Mouse (Mus musculus): ENCODE measurements around the gene Gm19426. TPM values are rescaled to one million over a fixed set of nuclear protein-coding genes. Genes with fewer than 3 reads are reported as not detected.
"Not testable (repeated sequence)": the region's sequence is repeated elsewhere in the genome, so short reads cannot be mapped to it uniquely, and the experiment has no call there.

The Gm19426 gene
- total RNA-seq, 2 experiments from 2014 or later = 0.43 TPM; not detected in 1

DNA sequence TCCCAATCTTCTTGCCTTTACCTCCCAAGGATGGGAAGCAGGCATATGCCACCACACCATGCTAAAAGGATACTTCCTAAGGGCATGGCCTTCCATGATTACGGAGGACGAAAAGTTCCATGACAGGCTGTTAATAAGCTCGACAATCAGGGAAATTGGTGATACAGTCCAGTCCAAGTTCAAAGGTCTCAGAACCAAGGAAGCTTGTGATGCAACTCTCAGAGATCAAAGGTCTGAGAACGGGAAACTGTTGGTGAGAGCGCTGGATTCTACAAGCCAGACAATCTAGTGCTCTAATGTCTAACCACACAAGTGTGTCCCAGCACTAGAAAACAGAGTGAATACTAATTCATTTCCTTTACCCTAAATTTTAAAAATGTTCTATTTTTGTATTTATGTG lies 12.8 kb upstream of the Gm19426 start:
- no peak for DNase-seq (ENCODE audit: low spot score)

DNA sequence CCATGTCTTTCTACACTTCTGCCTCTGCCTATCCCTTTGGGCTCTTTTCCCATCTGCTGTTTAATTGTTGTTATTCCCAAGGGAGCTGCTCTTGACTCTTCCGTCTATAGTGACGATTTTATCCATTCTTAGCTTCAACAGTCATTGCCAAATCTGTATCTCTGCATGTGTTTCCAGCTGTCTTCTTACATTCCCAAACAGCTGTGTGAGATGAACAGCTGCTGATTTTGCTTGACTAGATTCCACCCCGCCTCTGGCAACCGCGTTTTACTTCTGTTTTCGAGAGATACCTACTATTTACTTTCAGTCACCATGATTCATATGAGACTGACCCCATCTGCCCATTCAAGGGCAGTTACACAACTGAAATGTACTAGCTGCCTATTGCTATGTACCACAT lies 6.7 kb upstream of the Gm19426 start:
- DNase-seq (ENCODE audit: low spot score) = no peak

DNA sequence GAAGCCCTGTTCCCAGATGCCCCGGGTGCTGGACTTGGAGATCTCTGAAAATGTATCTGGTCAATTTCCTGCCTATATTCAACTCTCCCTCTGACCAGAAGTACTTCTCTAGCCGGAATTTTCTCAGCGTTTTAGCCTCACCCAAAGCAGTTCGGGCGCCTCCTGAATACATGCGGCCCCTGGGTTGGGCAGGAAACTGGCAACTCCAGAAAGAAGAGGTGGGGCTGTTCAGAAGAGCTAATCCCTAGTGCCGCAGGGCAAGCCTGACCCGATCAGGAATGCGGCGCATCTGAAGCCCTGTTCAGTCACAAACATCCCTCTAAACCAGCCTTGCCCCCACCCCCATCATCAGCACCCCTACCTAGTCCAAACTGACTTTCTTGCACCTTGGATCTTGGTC lies 671 bp upstream of the Gm19426 start:
- DNase-seq (ENCODE audit: low spot score) = no peak

DNA sequence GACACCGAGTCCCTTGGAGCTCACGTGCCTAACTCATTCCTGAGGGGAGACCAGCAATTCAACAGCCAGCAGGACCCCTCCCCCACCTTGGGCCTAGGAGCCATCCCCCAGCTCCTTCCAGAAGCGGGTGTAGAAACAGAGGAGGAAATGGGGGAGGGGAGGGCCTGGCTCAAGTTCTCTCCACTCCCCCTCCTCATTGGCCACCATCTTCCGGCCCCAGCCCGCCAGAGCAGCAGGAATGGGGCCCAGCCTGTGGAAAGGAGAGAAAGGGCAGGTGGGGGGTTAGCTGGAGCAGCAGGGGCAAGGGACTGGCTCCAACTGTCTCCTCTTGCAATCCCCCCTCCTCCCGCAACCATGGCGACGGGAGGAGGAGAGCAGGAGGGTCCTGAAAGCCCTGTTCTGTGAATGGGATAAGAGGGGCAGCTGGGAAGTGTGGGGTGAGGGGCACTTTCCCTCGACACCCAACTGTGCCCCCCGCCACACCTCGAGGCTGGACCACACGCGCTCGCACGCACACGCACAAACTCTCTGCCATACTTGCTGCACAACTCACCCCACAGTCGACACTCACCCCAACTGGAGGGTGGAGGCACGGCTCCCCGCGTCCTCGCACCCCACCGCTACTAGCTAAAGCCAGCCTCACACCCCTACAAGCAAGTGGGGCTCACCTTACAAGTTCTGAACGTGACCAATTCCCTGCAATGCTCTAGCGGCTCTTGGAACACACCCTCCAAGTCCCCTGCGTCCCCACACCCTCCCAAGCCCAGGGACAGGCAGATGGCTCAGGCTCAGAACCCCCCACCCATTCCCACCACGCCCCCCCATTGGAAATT lies 788 bp downstream of the Gm19426 start:
- no peak for DNase-seq (ENCODE audit: low spot score)

DNA sequence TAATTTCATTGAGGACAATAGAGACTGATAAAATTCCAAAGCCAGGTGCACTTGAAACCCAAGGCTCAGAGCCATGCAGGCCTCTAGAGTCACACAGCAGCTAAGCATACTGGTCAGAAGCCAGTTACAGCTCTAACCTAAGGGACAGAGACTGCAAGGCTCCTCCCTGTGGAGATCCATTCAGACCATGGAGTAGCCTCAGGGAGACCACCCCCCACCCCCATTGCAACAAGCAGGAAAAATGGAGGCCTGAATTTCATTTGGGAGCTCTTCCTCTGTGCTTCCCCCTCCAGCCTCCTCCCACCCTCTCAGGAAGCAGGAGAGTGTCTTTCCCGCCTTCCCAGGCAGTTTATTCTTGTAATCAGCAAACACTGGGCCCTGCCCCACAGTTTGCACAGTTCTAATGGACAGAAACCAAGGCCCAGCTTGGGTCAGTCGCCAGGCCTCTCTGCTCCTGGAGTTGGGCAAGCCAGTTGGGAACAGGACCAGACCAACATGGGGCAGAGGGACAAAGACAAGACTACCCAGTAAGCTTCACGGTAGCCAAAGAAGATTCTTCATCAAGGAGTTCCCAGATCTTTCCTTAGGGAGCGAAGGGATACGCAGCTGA lies 1.5 kb downstream of the Gm19426 start:
- no peak for DNase-seq (ENCODE audit: low spot score)

DNA sequence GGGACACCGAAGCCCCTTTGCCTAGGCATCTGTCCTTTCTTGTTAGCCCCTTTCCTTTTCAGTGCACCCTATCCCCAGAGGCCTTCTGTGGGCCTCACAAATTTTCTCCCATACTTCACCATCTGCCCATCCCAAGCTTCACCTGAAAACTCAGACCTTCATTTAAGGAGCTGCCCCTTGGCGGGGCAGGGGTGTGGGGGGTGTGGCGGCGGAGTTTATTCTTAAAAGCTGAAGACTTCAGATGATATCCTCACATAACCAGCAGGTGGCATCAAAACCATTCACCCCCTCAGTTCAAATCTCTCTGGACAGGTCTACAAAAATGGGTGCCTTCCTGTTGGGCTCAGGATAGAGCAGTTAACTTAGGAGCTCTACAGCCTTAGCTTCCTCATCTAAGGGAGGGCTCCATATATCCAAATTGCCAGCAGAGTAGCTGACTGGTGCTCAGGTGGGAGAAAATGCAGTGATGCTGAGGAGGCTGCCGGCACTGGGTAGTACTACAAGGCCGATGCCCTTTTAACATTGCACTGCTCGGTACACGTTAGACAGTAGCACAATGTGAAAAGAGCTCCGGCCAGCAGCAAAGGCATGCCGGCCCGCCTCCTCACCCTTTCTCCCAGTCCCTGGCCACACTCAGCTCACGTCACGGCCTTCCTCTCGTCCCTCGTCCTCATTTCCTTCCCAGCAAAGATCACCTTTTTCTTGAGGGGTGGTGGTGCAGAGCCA lies 2.7 kb downstream of the Gm19426 start:
- DNase-seq (ENCODE audit: low spot score) = no peak

DNA sequence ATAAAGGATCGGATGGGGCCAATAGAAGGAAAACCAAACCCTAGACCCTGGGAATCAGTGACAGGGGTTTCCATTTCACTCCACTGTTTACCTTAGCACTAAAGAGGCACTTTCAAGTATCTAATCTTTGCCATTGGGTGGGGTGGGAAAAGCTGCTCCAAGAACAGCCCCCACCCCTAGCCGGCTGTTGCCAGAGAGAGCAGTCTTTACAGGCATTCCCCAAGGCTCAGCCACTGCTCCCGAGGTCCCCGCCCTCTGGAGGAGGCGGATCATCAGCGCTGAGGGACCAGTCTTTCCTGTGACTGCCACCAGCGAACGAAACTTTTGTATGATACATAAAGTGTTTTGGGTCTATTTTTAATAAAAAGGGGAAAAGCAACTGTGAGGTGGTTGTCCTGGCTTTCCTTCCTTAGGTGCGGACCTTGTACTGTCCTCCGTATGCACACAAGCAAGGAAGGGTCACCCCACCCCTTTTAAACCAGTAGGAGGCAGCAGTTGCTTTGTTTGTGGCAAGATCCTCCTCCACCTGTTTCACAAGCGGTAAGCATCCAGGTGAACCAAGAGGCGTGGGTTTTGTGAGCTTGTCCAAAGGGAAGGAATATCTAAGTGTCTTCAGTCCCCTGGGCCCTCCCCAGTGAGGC lies 5.1 kb downstream of the Gm19426 start:
- no peak for DNase-seq (ENCODE audit: low spot score)

DNA sequence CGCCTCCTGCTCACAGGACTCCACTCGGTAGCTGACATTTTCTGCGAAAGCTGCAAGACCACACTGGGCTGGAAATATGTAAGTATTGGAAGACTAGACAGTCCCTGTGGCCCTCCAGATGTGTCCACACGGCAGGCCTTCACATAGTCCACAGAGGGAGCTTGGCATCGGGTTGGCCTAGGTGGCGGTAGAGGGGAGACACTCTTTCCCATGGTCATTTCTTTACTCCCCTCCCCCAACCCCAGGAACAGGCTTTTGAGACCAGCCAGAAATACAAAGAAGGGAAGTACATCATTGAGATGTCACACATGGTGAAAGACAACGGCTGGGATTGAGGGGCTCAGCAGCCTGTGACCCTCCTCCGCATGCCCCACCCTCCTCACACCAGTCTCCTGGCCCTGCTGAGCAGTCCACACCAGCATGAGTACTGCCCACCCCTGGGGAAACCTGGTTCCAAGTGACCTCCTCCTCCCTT lies 6.0 kb downstream of the Gm19426 start:
- no peak for DNase-seq (ENCODE audit: low spot score)

DNA sequence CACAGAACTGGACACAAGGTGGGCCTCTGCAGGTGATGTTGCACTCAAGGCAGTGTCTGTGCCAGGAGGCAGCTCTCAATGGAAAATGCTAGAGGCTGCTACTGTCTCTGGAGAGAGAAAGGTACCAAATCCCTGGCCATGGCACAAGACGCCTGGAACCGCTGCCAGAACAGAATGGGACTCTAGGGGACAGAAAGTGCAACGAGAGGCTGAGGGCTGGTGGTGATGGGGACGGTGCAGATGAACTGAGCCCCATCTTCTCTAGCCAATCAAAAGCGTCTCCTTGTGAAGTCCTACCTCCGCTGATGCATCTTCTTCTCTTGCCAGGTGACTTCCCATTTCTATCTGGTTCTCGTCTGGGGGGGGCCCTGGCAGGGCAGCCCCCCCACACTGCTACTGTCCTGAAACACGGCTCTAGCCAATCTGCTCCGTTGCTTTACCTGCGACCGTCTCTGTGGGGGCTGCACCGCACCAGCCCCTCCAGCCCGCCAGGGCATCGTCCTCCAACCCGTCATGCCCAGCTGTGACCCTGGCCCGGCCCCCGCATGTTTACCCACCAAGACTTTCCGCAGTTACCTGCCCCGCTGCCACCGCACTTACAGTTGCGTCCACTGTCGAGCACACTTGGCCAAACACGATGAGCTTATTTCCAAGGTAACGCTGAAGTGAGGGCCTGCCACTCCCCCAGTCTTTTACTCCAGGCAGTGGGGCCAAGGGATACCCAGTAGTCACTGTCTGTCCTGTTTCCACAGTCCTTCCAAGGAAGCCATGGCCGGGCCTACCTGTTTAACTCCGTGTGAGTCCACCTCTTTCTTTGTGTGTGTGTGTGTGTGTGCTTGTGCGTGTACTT lies 6.9 kb downstream of the Gm19426 start:
- no peak for DNase-seq (ENCODE audit: low spot score)

DNA sequence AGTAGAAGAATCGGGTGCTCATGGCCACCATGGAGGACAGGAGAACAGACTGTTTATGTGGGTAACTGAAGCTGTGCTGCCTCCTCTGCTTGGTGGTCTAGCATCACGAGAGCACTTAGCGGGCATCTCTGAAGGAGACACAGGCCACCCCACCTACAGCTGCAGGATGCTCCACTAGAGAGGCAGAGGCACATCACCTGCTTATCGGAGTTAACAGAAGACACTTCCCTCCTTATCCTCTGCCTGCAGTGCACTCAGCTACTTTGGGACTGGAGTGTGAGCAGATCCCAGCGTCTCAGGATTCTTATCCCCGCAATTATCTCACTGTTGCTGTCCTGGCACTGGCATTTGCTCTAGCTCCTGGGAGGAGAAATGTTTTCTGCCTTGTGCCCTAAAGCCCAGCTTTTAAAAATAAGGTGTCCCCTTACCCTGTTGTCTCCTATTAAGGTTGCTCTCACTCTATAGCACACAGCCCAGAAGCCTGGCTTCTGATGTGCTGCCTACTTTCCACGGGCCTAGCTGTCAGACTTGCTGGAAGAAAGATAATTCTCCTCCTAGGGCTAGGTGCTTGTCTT lies 8.0 kb downstream of the Gm19426 start:
- DNase-seq (ENCODE audit: low spot score) = no peak

DNA sequence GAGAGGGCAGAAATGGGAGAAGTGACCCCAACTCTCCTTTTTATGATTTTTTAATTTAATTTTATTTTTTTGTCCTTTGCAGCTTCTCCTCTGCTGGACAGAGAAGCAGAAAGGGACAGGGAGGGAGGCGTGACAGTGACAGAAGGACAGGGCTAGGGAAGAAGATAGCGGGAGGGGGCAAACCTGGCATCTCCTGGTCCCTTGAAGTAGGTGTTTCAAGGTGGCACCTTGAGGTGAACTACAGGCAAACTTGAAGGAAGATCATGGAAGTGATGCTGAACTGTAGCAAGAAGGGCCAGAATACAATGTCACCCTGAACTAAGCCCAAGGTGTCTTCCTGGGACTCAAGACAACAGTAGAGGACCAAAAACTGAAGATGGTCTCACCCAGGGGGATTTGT lies 8.5 kb downstream of the Gm19426 start:
- DNase-seq (ENCODE audit: low spot score) = no peak

DNA sequence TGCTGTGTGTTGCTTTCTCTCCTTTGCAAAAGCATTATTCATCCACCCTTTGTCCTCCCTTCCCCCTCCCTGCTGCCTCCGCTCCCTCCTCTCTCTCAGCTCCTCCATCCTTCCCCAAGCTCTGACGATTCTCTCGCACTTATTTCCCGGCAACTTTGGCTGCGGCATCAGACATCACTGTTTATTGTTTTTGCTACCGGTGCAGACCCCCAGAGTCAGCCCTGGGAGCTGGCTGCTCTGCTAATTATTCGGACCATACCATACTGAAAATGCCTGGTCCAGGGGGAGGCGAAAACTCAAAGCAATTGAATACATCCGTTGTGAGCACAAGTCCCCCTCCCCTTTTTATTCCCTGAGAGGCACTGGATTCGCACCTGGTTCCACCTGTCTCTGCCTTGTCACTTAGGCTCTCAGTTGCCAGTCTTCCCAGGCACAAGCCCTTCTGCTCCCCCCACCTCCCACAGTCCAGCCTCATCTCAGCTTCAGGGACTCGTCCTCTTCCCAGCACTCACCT lies 9.0 kb downstream of the Gm19426 start:
- DNase-seq (ENCODE audit: low spot score) = no peak

DNA sequence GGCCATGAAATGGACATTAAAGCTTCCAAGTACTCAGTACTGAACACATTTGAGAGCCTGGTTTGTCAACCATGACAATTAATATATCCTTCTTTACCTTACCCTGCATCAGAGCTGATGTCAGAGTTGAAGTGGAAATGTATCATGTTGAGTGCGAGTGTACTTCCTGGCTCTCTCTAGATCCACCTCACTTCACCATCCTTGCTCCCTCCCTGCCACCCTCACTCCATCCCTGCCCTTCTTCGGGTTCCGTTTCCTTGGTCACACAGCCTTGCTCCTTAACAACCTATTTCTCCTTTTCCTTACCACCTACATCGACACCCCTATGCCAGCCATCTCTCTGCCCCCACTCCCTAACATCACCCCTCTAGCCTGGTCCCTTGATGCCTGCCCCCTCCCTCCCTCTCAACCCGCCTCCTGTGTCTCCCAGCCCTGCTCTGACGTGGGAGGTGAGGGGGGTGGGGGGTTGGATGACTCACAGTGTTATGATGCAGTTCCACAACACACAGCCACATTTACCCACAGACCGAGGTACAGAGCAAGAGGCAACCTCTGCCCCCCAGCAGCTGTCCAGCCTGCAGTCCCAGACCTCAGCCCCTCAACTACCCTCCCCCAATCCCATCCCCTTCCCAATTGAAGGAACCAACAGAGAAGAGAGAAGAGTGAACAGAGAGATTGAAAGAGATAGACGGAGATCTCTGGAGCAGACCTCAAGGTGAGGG lies 9.7 kb downstream of the Gm19426 start, which contains the start of gene Ypel4:
TSS of gene Ypel4 (plus strand) at position 480 of the 722 bp plus-strand sequence.
- DNase-seq (ENCODE audit: low spot score) = no peak

DNA sequence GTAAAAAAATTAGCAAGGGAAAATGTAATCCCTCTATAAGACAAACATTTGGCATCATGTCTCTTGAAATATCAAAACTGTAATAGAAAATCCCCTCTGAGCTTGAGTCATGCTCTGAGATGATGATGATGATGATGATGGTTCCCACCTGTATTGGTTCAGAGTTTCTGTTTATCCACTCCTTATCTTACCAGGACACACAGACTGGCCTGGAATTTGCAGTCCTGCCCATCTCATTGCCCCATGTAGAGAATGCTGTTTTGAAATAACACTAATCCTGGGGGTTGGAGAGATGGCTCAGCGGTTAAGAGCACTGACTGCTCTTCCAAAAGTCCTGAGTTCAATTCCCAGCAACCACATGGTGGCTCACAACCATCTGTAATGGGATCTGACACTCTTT lies 11.1 kb downstream of the Gm19426 start:
- no peak for DNase-seq (ENCODE audit: low spot score)

DNA sequence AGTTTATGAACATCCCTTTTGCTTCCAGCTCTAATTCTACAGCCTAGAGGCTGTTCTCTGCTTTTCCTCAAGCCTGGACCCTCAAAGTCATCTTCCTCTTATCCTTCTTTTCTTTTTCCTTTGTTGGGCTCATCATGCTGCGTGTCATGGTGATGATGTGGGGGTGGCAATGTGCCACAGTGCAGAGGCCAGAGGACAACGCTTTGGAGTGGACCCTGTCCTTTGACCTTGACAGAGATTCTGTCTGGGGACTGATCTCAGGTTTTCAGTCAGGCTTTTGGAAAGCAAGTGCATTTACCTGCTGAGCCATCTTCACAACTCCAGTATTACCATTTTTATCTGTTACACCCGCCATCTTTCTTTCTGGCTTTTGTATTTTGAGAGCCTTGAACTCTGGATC lies 12.2 kb downstream of the Gm19426 start:
- no peak for DNase-seq (ENCODE audit: low spot score)

DNA sequence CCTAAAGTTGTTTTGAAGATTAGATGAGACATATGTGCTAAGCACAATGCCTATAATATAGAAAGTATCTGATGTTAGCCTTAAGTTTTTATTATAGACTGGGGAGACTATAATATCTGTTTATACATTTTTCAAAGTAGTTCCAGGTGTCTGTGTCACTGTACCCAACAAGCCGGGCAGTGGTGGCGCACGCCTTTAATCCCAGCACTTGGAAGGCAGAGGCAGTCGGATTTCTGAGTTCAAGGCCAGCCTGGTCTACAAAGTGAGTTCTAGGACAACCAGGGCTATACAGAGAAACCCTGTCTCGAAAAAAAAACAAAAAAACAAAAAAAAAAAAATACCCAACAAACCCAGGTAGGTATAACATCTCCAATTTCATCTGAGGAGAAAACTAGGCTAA lies 15.3 kb downstream of the Gm19426 start:
- DNase-seq (ENCODE audit: low spot score) = not testable (repeated sequence)

DNA sequence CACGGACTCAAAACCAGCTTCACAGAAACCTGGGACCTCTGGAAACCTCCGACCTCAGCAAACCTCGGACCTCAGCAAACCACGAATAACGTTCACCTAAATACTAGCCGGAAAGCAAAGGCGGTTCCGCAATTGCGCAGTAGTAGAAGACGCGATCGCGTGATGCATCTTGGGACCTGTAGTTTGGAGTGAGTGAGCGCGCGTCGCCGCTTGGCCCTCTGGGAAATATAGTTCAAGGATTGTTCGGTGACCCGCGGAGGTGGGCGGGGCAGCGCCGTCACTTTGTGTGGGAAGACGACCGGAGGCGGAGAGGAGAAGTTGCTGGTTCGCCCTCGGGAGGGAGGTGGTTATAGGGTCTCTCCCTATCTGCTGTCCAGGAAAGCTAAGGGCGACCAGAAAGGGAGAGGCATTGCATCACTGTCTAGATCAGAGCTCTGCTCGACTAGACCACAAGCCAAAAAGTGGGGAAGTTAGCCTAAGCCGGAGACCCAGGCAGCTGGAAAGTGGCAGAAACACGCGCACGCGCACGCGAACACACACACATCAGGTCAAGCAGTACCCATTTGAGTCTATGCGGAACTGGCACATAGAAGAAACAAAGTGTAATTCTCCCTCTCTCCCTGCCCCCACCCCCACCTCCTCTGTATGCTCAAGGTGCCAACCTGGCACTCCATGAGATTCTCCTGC lies 16.1 kb downstream of the Gm19426 start, which contains the start of gene Clp1:
TSS of gene Clp1 (minus strand) at position 179 of the 687 bp plus-strand sequence.
- peak; percentile 97 for DNase-seq (ENCODE audit: low spot score)

DNA sequence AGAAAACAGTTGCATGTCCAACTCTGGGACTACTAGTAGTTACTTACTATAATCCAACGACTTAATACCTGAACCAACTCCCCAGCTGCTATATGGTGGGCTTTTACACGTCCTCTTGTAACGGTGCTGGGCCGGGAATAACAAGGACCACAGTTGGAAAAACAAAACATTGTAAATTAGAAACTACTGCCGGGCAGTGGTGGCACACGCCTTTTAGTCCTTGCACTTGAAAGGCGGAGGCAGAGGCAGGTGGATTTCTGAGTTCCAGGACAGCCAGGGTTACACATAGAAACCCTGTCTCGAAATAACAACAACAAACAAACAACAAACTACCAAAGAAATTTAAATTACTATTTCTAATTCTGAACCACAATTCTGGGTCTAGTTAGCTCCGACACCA lies 16.7 kb downstream of the Gm19426 start:
- no peak for DNase-seq (ENCODE audit: low spot score)

DNA sequence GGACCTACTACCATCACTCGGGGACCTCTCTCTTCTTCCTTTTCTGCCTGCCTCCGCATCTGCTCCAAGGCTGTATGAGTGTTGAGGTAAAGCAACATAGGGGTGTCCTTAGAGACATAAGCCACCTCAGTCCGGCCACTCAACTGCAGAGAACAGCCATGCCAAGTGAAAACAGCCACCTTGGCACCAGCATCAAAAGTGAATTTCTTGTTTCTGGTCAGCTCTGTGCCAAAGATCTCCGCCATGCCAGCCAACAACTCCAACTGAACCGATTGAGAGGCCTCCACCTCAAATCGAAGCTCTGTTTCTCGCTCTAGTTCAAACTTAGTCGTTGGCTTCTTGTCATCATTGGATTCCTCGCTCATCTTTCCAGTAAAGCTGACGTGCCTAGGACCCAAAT lies 17.7 kb downstream of the Gm19426 start:
- no peak for DNase-seq (ENCODE audit: low spot score)

All from gastrocnemius, adult 18-20 months (tissue).